Mouse (Mus musculus) adrenal gland (tissue): Measurements from ENCODE around the gene Ccdc116.

Experiments used
- intact Hi-C: fragments of 180-260 bp; cut with DNase I; formaldehyde crosslinking; loops from one replicate; pipeline ENCODE4 v1.15.1; 2025
- microRNA-seq, 2 experiments: library from miRNA; unstranded; fragments of <30 nt; microRNA quantifications; one replicate each; pipeline ENCODE4; 2019

Ccdc116 gene

DNA sequence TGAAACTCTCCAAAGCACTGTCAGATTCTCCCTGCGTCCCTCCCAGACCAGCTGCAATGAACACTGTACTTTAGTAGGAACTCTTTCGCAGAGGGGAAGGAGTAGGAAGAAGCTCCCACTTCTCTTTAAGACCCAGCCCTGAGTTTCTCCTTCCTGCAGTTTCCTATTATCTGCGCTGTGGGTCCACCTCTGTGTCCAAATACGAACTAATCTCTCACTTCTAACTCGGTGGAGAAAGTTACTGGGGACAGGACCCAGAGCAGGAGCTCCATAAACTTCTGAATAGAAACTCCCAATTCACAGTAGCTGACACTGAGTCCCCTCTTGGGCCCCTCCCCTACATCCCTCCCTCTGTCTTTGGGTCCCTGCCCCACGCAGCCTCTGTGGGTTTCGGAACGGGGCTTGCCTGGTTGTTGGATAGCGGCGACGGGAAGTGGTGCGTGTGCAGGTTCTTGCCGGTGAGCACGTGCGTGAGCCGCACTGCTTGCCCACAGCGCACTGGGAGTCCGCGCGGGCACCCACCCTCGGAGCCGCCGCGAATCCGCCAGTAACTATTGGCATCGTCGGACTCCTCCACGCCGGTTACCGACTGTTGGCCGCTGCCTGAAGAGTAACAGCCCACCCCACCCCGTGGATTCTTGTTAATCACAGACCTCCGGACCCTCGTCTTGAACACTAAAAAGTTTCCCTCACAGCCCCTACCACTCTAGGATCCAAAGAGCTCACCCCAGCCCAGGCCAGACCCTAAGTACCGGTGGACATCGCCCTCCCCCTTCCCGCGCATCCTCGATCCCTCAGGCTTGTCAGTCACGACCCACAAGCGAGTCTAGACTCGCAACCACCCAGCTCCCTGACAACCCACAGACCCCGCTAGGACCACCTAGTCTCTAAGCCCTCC is 15.6 kb downstream of the Ccdc116 start:
- intact Hi-C loops, result loop anchor here (5.0 kb wide), 1 partner anchor 151 kb away; no protein-coding TSS in a partner anchor

DNA sequence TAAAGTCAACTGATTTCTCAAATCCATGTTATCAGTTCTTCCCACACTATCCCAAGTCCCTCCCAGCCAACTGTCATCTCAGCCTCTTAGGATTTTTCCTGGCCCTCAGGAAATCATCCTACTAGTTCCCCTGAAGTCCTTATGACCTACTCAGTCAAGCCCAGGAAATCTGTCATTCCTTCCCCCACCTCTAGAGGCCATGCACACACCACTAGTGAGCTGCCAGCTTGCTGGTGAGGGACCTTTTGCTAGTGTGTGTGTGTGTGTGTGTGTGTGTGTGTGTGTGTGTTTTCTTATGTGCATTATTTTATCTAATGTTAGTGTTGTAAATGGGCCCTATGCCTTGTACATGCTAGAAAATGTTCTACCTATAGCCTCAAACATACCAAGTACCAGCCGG is 19.7 kb downstream of the Ccdc116 start:
- intact Hi-C loops, result loop anchor here (2.0 kb wide), 1 partner anchor 82 kb away; the partner anchor contains the start of gene Rimbp3

DNA sequence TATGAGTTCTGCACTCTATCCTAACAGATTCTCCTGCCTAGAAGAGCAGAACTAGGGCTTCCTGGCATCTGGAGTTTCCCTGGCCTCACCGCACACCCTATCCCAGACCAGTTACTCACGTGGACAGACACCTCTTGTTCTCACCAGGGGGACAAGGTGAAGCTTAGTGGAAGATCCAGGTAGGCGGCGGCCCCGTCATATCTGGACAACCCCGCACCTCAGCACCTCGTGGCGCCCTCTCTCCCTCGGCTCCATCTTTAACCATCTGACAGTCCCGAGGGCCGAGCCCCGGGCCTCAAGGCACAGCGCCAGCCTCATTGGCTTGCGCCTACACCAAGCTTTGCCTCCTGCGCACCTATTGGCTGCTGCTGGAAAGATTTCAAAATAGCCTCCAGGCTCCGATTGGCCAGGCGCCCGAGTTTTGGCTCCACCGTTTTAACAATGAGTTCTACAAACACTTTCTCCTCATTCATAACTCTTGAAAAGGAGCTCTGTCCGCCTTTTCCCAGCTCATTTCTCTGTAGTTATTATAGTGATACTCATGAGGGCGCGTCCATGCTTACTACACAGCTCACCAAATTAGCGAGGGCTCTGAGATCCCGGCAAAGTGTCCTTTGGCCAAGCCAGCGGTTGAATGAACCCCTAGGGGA is 22.0 kb downstream of the Ccdc116 start, which contains the start of gene 2610318N02Rik:
TSS of gene 2610318N02Rik (minus strand) at position 297 of the 650 bp plus-strand sequence.
- intact Hi-C loops, result no loop called here

DNA sequence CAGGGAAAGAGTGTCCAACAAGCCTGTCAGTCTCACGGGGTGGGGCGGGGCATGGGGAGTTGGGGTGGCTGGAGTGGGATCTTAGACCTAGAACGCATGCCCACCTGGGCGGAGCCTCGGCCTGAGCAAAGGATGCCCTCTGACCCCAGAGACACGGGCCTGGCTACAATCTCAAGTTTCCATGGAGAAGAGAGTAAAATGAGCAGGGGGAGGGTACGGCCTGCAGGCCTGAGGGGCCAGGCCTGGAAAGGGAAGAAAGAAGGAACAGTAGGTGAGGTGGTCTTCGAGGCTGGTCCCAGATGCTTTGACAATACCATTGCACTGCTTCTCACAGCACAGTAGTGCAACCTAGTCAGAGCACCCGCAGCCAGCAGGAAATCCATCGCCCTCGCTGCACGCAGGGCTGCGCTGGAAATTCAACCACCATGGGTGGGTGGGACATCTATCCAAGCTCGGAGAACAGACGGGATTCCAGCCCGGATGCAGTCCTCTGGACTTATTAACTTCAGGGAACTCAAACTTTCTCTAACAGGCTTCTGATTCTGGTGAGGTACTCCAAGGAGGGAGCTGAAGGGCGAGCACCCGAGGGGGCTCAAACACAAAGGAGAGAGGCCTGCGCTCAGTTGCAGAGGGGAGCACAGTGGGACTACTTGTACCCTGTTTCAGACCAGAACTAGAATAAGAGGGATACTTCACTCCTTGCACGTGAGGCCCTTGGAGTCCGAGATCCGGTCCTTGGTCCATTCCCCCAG is 22.7 kb downstream of the Ccdc116 start:
- intact Hi-C loops, result no loop called here

DNA sequence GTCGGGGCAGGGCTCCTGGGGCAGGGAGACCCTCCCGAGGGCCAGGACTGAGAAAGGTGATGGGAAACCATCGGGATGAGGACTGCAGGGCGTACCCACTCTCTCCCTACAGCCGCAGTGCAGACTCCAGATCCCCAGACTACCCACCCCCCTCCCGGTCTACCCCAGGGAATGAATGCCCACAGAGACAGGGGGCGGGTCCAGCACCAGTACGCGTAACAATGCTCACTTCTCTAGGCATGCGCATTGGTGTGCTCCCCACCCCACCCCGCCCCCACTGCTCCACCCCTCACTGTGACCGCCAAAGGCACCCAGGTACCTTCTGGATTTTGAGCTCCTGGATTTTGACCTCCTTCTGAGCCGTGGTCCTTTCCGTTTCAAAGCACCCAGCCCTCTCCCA is 25.5 kb downstream of the Ccdc116 start:
- intact Hi-C loops, result no loop called here

DNA sequence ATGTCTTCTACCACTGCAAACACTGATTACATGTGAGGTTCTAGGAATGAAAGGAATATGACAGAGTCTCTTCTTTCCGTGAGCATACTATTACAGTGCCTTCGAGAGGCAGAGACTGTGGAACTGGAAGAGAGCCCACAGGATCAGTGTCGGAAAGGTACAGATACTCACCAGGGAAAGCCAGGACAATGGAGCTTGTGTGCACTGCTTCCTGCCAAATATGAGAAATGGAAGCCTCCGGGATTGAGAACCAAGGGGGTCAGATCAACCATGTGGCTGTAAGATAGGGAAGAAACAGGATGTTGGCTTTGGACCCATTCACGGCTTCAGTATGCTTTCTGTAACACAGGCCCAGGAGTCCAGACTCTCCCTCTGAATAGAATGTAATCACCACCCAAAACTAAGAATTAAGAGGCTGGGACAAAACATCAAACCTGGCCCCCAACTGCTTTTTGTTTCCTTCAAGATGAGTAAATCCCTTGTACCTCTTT is 29.7 kb downstream of the Ccdc116 start:
- intact Hi-C loops, result no loop called here

DNA sequence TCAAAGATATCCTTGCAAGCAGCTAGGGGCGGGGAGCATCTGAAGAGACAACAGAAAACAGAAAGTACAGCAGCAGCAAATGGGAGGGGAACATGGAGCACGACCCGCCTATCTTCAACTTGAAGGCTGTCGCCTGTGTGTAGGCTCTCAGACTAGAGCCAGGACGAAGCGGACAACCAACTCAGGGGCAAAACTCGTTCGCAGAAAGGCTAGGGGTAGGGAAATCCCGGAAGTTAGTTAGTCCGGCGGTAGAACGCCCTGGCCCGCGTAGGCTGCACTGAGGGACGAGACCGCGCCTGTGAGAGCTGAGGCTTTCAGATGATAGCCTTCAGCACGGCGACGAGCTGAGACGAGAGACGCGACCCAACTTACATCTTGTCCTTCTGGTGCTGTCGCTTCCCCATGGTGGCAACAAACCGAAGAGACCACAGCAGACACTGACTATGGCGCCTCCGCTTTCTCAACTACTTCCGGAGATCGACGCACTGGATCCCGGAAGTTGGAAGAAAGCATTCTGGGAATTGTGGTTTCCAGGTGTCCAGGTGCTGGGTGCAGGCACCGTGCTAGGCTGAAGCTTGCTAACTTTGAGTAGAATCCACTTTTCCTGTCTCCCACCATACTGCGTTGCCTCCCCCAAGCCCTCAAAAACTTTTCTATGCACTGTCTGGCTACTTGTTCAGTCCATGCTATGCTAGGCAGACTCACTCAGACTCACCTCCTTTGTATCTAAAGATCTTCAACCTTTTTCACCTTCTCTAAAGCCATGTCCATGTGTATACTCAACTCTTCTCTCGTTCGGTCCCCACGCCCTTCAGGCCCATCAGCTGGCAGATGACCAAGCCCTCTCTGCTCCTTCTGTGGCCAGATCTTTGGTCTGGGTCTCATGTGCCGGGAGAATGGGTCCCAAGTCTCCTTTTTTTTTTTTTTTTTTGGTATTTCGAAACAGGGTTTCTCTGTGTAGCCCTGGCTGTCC is 36.0 kb downstream of the Ccdc116 start, which contains the start of gene Ppil2:
TSS of gene Ppil2 (minus strand) at position 487 of the 973 bp plus-strand sequence.
- intact Hi-C loops, result no loop called here

DNA sequence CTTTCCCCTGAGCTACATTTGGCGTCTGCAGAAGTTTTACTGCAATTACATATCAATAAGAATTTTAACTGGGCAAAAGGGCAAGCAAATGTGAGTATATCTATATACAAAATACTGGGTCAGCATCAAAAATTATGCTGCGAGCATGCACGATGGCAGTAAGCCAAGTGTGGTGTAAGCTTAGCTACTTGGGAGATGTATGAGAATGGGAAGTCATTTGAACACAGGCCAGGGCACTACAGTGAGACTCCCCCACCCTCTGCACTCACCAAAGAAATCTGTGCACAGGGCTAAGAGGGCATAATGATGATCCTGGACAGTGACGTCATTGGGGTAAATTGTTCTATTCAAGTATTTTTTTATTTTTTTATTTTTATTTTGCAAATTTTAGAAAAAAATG is 42.4 kb downstream of the Ccdc116 start:
- intact Hi-C loops, result no loop called here

DNA sequence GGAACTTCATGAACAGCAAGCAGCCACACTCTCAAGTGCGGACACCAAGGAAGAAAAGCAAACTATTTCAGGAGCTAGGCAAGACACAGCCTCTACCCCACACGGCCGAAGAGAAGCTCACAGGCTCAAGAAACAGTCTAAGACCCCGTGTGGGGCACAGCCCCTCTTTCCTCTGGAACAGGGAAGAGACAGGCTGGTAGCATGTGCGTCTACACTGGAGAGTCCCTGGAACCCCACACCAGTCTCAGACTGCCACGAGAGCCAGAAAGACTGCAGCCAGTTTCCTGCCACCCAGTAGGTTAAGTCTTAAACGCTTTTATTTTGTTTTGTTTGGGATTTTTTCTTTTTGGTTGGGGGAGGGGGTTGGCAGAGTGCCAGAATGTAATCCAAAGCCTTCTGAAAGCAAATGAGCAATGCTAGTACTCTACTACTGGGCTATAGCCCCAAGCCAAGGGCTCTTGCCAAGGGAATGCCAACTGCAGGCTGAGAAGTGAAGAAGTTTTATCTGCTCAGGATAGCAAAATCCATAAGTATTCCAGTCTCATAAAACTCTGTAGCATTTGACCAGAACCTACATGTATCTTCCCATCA is 44.3 kb downstream of the Ccdc116 start:
- intact Hi-C loops, result no loop called here

DNA sequence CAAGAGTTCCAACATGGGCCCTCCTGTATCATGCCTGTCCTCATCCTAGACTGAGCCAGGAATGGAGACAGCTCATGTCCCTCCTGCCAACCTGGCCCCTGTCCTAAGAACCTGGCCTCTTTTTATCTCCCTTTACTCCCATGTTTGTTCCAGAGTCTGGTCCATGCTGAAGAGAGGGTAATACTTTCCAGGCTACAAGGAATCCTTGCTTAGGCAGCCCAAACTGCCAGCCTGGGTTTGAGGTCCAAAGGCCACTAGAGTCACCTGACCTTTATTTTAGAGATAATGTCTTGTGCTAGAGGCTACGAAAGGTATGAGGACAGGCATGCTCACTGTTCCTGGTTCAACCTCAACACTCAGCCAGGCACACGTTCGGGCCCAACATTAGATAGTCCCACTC is 50.1 kb downstream of the Ccdc116 start:
- intact Hi-C loops, result no loop called here

Small RNA genes lying within 50 kb of the gene (microRNA-seq; reads per million reads assigned to microRNA genes)
- gene Mir130b, result 144 to 268 reads per million in 2 experiments
- 3.4 to 3.7 reads per million in 2 experiments for gene Mir301b
